Mouse (Mus musculus): ENCODE measurements at regions not wholly inside any gene's neighbourhood (a gene's known extent, or its start where the extent isn't known, plus 50 kb on each side); places are given as distances from the start of the nearest gene placed in this dataset.

DNA sequence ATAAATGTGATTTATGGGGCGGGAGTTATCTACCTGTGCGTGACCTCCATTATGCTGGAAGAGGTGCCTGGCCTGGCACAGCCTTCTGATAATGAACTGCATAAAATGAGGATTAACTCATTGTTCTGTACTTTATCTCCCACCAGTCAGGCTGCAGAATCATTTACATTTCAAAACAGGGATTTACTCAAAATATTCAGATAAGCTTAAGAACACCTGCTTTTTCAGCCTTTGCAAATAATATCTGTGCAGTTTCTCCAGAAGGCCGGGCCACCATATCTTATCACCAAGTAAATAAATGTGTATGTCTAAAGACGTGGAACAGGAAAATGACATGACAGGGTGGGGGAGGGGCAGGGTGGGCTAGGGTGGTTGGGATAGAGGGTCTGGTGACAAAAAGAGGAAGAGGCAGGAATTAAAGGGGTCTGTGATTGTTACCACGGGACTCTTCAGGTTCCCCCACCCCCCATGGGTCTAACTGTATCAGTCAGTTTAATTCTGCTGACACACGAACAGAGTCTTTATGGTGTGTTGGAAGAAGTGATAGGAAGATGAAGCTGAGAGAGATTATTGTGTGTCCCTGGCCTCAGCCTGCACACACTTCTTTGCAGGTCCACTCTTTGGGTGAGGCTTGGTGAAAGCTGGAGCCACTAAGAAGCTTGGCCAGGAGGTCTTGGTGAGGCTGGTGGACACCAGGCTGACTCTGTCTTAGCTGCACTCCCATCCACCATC lies 154.6 kb upstream of the Sox11 start:
- no peaks in the 10 kb centered on the region for H3K79me3 ChIP-seq (ENCODE audit: low read depth)
- H3K4me3 ChIP-seq (ENCODE audit: insufficient read depth, poor library complexity, severe bottlenecking), result no peak overlapping the region
- TF ChIP-seq CEBPB (IDR thresholded peaks at IDR 0.05; ENCODE audit: low read depth) (no peak), MYOG (IDR thresholded peaks at IDR 0.05; ENCODE audit: control insufficient read depth, extremely low read depth, insufficient read length) (no peak), USF1 (IDR thresholded peaks at IDR 0.05; ENCODE audit: low read depth) (no peak), MAX (IDR thresholded peaks at IDR 0.05) (no peak)
- H3K27me3 ChIP-seq (ENCODE audit: control insufficient read depth, insufficient read depth, insufficient read length), result no peaks in the 10 kb centered on the region
- no peaks in the 10 kb centered on the region for H3K79me2 ChIP-seq (ENCODE audit: control insufficient read depth, insufficient read depth)
- H3K36me3 ChIP-seq (ENCODE audit: control insufficient read depth, insufficient read depth), result no peaks in the 10 kb centered on the region
- H3ac ChIP-seq (ENCODE audit: control insufficient read depth, insufficient read length, low read depth), result no peak overlapping the region

DNA sequence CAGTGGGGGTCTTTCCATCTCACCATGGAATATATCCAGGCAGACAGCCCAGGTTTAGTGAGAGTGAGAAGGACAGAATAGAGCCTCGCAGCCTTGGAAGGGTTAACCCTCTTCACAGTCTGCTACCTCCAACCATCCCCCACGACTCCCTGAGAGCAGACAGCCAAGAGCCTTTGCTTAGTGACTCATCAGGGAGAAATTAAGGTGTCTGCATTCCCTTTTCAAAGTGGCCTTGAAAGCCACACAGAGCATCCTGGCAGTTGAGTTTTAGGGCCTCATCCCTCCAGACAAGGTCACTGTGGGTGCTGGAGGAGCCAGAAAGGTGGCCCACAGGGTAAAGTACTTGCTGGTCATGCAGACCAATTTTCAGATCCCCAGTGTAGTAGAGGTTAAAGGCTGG lies 149.9 kb upstream of the Sox11 start:
- Histone ChIP-seq H3ac (ENCODE audit: control insufficient read depth, insufficient read length, low read depth) (no peak overlapping the region), H3K36me3 (ENCODE audit: control insufficient read depth, insufficient read depth) (no peaks in the 10 kb centered on the region), H3K4me3 (ENCODE audit: insufficient read depth, poor library complexity, severe bottlenecking) (no peak overlapping the region), H3K27me3 (ENCODE audit: control insufficient read depth, insufficient read depth, insufficient read length) (no peaks in the 10 kb centered on the region), H3K79me2 (ENCODE audit: control insufficient read depth, insufficient read depth) (no peaks in the 10 kb centered on the region), H3K79me3 (ENCODE audit: low read depth) (no peaks in the 10 kb centered on the region)
- TF ChIP-seq FOSL1 (IDR thresholded peaks at IDR 0.05; ENCODE audit: insufficient read depth, low read length, poor library complexity, severe bottlenecking) (peak; percentile 70), CEBPB (IDR thresholded peaks at IDR 0.05; ENCODE audit: low read depth) (no peak), MYOD1 (IDR thresholded peaks at IDR 0.05; ENCODE audit: control insufficient read depth, insufficient read length, low read depth) (no peak), MAX (IDR thresholded peaks at IDR 0.05) (no peak)

DNA sequence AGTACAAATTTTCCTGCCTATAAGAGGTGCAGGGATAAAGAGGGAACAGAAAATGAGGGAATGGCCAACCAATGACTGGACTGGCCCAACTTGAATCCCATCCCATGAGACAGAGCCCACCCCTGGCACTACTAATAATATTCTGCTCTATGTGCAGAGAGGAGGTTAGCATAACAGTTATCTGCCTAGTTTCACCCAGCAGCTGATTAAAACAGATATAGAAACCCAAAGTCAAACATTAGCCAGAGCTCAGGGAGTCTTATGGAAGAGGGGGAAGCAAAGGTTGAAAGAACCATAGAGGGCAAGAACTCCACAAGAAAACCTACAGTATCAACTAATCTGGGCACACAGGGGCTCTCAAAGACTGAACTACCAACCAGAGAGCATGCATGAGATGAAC lies 138.9 kb upstream of the Sox11 start:
- no peaks in the 10 kb centered on the region for H3K36me3 ChIP-seq (ENCODE audit: control insufficient read depth, insufficient read depth)
- no peaks in the 10 kb centered on the region for H3K79me3 ChIP-seq (ENCODE audit: low read depth)
- no peak overlapping the region for H3ac ChIP-seq (ENCODE audit: control insufficient read depth, insufficient read length, low read depth)
- TF ChIP-seq FOSL1 (IDR thresholded peaks at IDR 0.05; ENCODE audit: insufficient read depth, low read length, poor library complexity, severe bottlenecking) (no peak), MYOD1 (IDR thresholded peaks at IDR 0.05; ENCODE audit: control insufficient read depth, insufficient read length, low read depth) (no peak), USF1 (IDR thresholded peaks at IDR 0.05; ENCODE audit: low read depth) (no peak), MAX (IDR thresholded peaks at IDR 0.05) (no peak), CEBPB (IDR thresholded peaks at IDR 0.05; ENCODE audit: low read depth) (no peak), MYOG (IDR thresholded peaks at IDR 0.05; ENCODE audit: control insufficient read depth, extremely low read depth, insufficient read length) (no peak), CTCF (IDR thresholded peaks at IDR 0.05; ENCODE audit: control insufficient read depth, insufficient read depth, insufficient read length) (no peak)
- no peaks in the 10 kb centered on the region for H3K79me2 ChIP-seq (ENCODE audit: control insufficient read depth, insufficient read depth)
- H3K4me3 ChIP-seq (ENCODE audit: insufficient read depth, poor library complexity, severe bottlenecking), result no peak overlapping the region
- no peaks in the 10 kb centered on the region for H3K27me3 ChIP-seq (ENCODE audit: control insufficient read depth, insufficient read depth, insufficient read length)

DNA sequence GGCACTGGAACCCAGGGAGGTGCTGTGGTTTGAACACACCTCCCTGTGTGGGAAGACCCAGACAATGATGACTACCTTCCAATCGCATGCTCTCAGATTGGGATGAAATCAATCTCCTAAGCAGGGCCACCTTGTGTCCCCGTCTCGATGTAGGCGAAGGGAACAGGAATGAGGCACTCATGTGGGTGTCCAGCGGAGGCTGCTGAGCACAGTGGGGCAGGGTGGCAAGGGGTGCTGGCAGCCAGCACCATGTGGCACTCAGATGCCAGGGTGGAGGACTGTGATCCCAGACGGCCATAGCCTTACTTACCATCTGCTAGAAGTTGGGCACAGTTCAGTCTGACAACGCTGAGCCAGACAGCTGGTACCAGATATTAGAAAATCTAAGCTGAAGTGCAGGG lies 137.2 kb upstream of the Sox11 start:
- no peaks in the 10 kb centered on the region for H3K36me3 ChIP-seq (ENCODE audit: control insufficient read depth, insufficient read depth)
- no peak overlapping the region for H3ac ChIP-seq (ENCODE audit: control insufficient read depth, insufficient read length, low read depth)
- TF ChIP-seq MYOG (IDR thresholded peaks at IDR 0.05; ENCODE audit: control insufficient read depth, extremely low read depth, insufficient read length) (no peak), FOSL1 (IDR thresholded peaks at IDR 0.05; ENCODE audit: insufficient read depth, low read length, poor library complexity, severe bottlenecking) (no peak), MYOD1 (IDR thresholded peaks at IDR 0.05; ENCODE audit: control insufficient read depth, insufficient read length, low read depth) (no peak), MAX (IDR thresholded peaks at IDR 0.05) (peak; percentile 68), CEBPB (IDR thresholded peaks at IDR 0.05; ENCODE audit: low read depth) (no peak)
- H3K79me2 ChIP-seq (ENCODE audit: control insufficient read depth, insufficient read depth), result no peaks in the 10 kb centered on the region
- no peak overlapping the region for H3K4me3 ChIP-seq (ENCODE audit: insufficient read depth, poor library complexity, severe bottlenecking)
- no peaks in the 10 kb centered on the region for H3K27me3 ChIP-seq (ENCODE audit: control insufficient read depth, insufficient read depth, insufficient read length)
- no peaks in the 10 kb centered on the region for H3K79me3 ChIP-seq (ENCODE audit: low read depth)

DNA sequence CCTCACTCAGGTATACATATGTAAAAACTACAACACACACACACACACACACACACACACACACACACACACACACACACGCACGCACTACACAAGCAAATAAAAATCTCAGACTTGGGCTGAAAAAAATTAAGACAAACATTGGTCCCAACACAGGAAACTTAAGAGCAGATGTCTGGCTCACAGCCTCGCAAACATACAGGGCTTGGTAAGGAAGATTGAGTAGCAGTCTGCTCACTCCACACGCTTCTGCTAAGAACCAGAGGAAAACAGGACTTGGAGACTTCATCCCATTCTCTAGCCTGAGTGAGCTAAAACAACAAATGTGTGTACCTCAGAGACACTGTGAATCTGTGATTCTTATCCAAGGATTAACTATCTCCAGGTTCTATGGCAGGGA lies 132.3 kb upstream of the Sox11 start:
- Histone ChIP-seq H3K27me3 (ENCODE audit: control insufficient read depth, insufficient read depth, insufficient read length) (no peaks in the 10 kb centered on the region), H3K4me3 (ENCODE audit: insufficient read depth, poor library complexity, severe bottlenecking) (no peak overlapping the region), H3K79me2 (ENCODE audit: control insufficient read depth, insufficient read depth) (no peaks in the 10 kb centered on the region), H3K36me3 (ENCODE audit: control insufficient read depth, insufficient read depth) (no peaks in the 10 kb centered on the region), H3K79me3 (ENCODE audit: low read depth) (no peaks in the 10 kb centered on the region), H3ac (ENCODE audit: control insufficient read depth, insufficient read length, low read depth) (no peak overlapping the region)
- TF ChIP-seq CTCF (IDR thresholded peaks at IDR 0.05; ENCODE audit: control insufficient read depth, insufficient read depth, insufficient read length) (no peak), USF1 (IDR thresholded peaks at IDR 0.05; ENCODE audit: low read depth) (no peak), MYOD1 (IDR thresholded peaks at IDR 0.05; ENCODE audit: control insufficient read depth, insufficient read length, low read depth) (no peak), CEBPB (IDR thresholded peaks at IDR 0.05; ENCODE audit: low read depth) (no peak), FOSL1 (IDR thresholded peaks at IDR 0.05; ENCODE audit: insufficient read depth, low read length, poor library complexity, severe bottlenecking) (no peak), MYOG (IDR thresholded peaks at IDR 0.05; ENCODE audit: control insufficient read depth, extremely low read depth, insufficient read length) (no peak), MAX (IDR thresholded peaks at IDR 0.05) (no peak)

DNA sequence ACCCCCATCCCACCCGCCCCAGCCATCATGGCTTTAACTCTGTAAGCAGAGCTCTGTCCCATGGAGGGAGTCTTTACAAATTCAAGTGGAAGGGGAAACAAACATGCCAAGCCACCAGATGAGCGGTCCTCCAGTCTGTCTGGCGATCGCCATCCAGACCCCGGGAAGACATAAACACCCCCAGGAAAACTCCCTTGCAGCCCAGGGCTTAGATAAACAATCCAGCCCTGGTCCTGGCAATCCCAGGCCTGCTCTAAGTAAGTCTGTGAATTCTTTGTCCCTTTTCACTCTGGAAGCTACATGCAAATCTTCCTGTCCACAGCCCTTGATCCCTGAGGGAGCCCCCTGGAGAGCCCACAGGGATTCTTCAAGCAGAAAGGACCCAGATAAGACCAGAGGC lies 129.2 kb upstream of the Sox11 start:
- Histone ChIP-seq H3K79me3 (ENCODE audit: low read depth) (no peaks in the 10 kb centered on the region), H3K36me3 (ENCODE audit: control insufficient read depth, insufficient read depth) (no peaks in the 10 kb centered on the region), H3ac (ENCODE audit: control insufficient read depth, insufficient read length, low read depth) (no peak overlapping the region), H3K27me3 (ENCODE audit: control insufficient read depth, insufficient read depth, insufficient read length) (no peaks in the 10 kb centered on the region), H3K79me2 (ENCODE audit: control insufficient read depth, insufficient read depth) (no peaks in the 10 kb centered on the region), H3K4me3 (ENCODE audit: insufficient read depth, poor library complexity, severe bottlenecking) (no peak overlapping the region)
- TF ChIP-seq FOSL1 (IDR thresholded peaks at IDR 0.05; ENCODE audit: insufficient read depth, low read length, poor library complexity, severe bottlenecking) (no peak), CEBPB (IDR thresholded peaks at IDR 0.05; ENCODE audit: low read depth) (no peak), MYOD1 (IDR thresholded peaks at IDR 0.05; ENCODE audit: control insufficient read depth, insufficient read length, low read depth) (no peak), USF1 (IDR thresholded peaks at IDR 0.05; ENCODE audit: low read depth) (no peak), CTCF (IDR thresholded peaks at IDR 0.05; ENCODE audit: control insufficient read depth, insufficient read depth, insufficient read length) (no peak), MYOG (IDR thresholded peaks at IDR 0.05; ENCODE audit: control insufficient read depth, extremely low read depth, insufficient read length) (no peak), MAX (IDR thresholded peaks at IDR 0.05) (no peak)
